Mouse (Mus musculus): ENCODE measurements around the gene Bex1. TPM values are rescaled to one million over a fixed set of nuclear protein-coding genes. Genes with fewer than 3 reads are reported as not detected.
"Not testable (repeated sequence)": the region's sequence is repeated elsewhere in the genome, so short reads cannot be mapped to it uniquely, and the experiment has no call there.

The Bex1 gene
- 86.3 and 86.5 TPM in 2 replicates for polyA plus RNA-seq (2016; fragmentation: Nextera tagmentation; extraction: Ambion mirVana)

DNA sequence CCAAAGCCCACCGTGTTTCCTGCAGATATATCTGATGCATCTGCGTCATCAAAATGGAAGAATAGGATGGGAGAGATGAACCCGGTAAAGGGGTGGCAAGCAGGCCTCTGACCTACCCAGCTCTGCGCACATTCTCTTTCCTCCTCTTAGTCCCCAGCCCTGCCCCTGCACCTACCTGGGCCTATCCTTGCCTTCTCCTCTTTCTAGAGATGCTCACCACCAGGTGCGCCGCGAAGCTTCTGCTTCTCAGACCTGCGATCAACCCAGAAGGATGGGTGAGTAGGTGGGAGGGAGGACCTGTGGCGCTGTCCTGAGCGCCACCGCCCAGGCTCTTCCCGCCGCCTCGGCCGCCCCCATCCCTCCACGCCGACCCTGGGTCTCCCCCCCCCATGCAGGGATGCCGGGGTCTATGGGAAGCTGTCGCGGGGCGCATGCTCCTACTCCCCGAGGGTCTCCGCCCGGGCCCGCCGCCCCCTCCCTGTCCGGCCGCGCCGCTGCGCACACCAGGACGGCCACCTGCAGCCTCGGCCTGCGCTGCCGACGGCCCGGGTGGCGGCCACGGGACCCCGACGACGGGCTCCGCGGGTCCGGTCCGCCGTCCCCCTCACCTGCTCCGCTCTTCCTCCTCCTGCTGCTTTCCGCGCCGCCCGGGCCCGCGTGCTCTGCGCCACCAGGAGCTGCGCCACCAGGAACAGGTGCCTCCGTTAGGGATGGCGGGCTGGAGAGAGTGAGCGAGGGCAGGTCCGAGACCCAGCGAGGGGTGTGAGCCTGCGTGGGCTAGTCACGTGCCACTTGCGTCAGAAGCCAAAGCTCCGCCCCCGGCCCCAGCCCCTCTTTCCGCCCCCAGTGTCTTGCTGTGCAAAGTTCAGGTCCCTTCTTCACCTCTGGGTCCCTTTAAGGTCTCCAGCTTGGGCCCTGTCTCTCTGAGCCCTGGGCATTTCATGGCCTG, at the start of gene Bex1, which contains the start of gene Tceal7:
Gene Bex1, minus strand, starts transcription at position 785 of the 949 bp plus-strand sequence.
Gene Tceal7, plus strand, starts transcription at position 51 of the 949 bp plus-strand sequence.
- H3K9me3 ChIP-seq, H3K4me1 ChIP-seq, H3K27ac ChIP-seq, H3K36me3 ChIP-seq, H3K27me3 ChIP-seq: not testable (repeated sequence)
- peak; percentile 69 for ATAC-seq (ENCODE audit: insufficient number of reproducible peaks, insufficient read depth, low FRiP score, low TSS enrichment)
- 29% methylated on average over 6 of the region's 67 CpGs for WGBS
- peak within 1 kb of the TSS; percentile 35 for H3K4me3 ChIP-seq
- H3K4me2 ChIP-seq (replicated peaks): peak within 1 kb of the TSS; percentile 49
- H3K9ac ChIP-seq: 0 out of 2 replicates have a peak within 1 kb of the TSS, but pooled peaks have one; percentile 15

GRCm38 (mm10) chrX:136252023-136252729, 36.9 kb upstream of the Bex1 start:
- Histone ChIP-seq H3K27me3 (no peaks in the 10 kb centered on the region), H3K4me1 (no peaks in the 10 kb centered on the region), H3K36me3 (no peaks in the 10 kb centered on the region), H3K9me3 (no peaks in the 10 kb centered on the region), H3K27ac (no peak overlapping the region), H3K4me3 (no peak overlapping the region), H3K4me2 (replicated peaks) (no peak overlapping the region), H3K9ac (no peak overlapping the region)
- 75% methylated on average over 6 of the region's 6 CpGs for WGBS
- ATAC-seq (ENCODE audit: insufficient number of reproducible peaks, insufficient read depth, low FRiP score, low TSS enrichment): no peak

DNA sequence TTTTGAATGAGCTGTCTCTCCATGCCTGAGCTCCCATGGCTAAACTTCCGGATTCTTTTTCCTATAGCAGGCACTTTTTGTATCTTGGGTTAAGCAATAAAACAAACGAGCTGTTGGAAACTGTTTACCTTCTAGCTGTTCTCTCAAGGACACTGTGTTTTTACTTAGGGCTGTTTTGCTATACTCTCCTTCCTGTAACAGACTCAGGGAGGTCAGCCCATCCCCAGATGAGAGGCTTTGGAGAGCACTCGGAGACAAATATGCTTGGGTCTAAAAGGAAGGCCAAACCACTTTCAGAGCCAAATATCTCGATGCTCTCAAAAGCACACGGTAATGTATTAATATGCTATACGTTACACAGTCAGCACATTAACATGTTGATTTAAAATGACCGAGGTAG, 34.4 kb upstream of the Bex1 start:
- 81% methylated on average over 7 of the region's 7 CpGs for WGBS
- no peak overlapping the region for H3K4me2 ChIP-seq (replicated peaks)

DNA sequence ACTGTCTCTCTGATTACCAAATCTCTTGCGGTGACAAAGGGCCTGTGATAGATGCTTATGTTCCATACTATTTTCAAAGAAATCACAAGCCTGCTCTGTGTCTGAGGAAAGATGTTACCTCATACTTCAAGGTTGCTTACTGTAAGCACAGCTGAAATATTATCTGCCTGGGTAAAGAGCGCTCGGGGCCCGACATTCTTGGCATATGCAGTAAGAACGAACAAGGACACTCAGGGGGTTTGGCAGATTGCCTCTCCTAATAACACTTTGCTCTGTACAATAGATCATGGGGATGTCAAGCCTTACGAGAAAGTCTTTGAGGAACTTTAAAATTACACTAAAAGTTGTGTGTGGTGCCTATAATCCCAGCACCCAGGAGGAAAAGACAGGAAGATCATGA, 33.5 kb upstream of the Bex1 start:
- no peak overlapping the region for H3K27ac ChIP-seq
- no peak overlapping the region for H3K9ac ChIP-seq
- 77% methylated on average over 6 of the region's 6 CpGs for WGBS
- H3K36me3 ChIP-seq: no peaks in the 10 kb centered on the region
- H3K4me2 ChIP-seq (replicated peaks): no peak overlapping the region
- no peaks in the 10 kb centered on the region for H3K4me1 ChIP-seq
- no peak for ATAC-seq (ENCODE audit: insufficient number of reproducible peaks, insufficient read depth, low FRiP score, low TSS enrichment)
- no peaks in the 10 kb centered on the region for H3K27me3 ChIP-seq
- H3K9me3 ChIP-seq: no peaks in the 10 kb centered on the region
- no peak overlapping the region for H3K4me3 ChIP-seq

More for the DNA sequence above, 34.4 kb upstream of the Bex1 start:
- ATAC-seq (ENCODE audit: insufficient number of reproducible peaks, insufficient read depth, low FRiP score, low TSS enrichment): no peak
- H3K4me3 ChIP-seq: no peak overlapping the region
- no peak overlapping the region for H3K9ac ChIP-seq
- no peaks in the 10 kb centered on the region for H3K4me1 ChIP-seq
- H3K9me3 ChIP-seq: no peaks in the 10 kb centered on the region
- H3K36me3 ChIP-seq: no peaks in the 10 kb centered on the region
- no peak overlapping the region for H3K27ac ChIP-seq
- H3K27me3 ChIP-seq: no peaks in the 10 kb centered on the region

GRCm38 (mm10) chrX:136245521-136246071, 30.3 kb upstream of the Bex1 start:
- Histone ChIP-seq H3K27me3 (no peaks in the 10 kb centered on the region), H3K9me3 (no peaks in the 10 kb centered on the region), H3K4me2 (replicated peaks) (peak overlapping the region; percentile 49), H3K4me1 (no peaks in the 10 kb centered on the region), H3K27ac (peak overlapping the region; percentile 80), H3K9ac (peak overlapping the region; percentile 73), H3K36me3 (no peaks in the 10 kb centered on the region), H3K4me3 (peak overlapping the region; percentile 53)
- WGBS: 25% methylated on average over 15 of the region's 15 CpGs
- ATAC-seq (ENCODE audit: insufficient number of reproducible peaks, insufficient read depth, low FRiP score, low TSS enrichment): peak; percentile 77

GRCm38 (mm10) chrX:136244574-136245229, 29.4 kb upstream of the Bex1 start, which contains the start of gene Tceal9:
TSS of gene Tceal9 (plus strand) at chrX:136245079.
- Histone ChIP-seq H3K4me3 (peak within 1 kb of the TSS; percentile 53), H3K36me3 (no peaks in the 10 kb centered on the region), H3K9me3 (no peaks in the 10 kb centered on the region), H3K4me2 (replicated peaks) (peak within 1 kb of the TSS; percentile 49), H3K4me1 (no peaks in the 10 kb centered on the region), H3K27me3 (no peaks in the 10 kb centered on the region), H3K9ac (peak within 1 kb of the TSS; percentile 73), H3K27ac (peak within 1 kb of the TSS; percentile 80)
- WGBS: 23% methylated on average over 20 of the region's 20 CpGs
- peak; percentile 82 for ATAC-seq (ENCODE audit: insufficient number of reproducible peaks, insufficient read depth, low FRiP score, low TSS enrichment)

DNA sequence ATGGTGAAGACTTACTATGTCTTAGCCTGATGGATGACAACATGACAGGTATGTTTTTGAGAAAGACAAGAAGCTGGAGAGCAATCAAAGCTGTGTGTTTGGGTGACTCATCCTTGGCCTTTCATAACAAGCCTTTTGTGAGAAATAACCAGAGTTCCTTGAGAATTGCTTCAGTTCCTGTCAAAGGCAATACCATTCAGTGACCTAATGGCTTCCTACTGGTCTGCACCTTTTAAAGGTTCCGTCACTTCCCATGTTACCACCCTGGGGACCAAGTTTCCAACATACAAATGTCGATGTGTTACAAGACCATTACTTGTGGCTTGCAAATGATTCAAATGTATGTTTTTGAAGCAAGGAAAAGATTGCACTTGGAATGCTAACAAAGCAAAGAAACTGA, 27.9 kb upstream of the Bex1 start:
- H3K27me3 ChIP-seq: no peaks in the 10 kb centered on the region
- no peaks in the 10 kb centered on the region for H3K9me3 ChIP-seq
- H3K36me3 ChIP-seq: no peaks in the 10 kb centered on the region
- WGBS: 81% methylated on average over 2 of the region's 2 CpGs
- ATAC-seq (ENCODE audit: insufficient number of reproducible peaks, insufficient read depth, low FRiP score, low TSS enrichment): no peak
- no peak overlapping the region for H3K4me3 ChIP-seq
- no peak overlapping the region for H3K4me2 ChIP-seq (replicated peaks)
- no peaks in the 10 kb centered on the region for H3K4me1 ChIP-seq
- H3K27ac ChIP-seq: no peak overlapping the region
- no peak overlapping the region for H3K9ac ChIP-seq

DNA sequence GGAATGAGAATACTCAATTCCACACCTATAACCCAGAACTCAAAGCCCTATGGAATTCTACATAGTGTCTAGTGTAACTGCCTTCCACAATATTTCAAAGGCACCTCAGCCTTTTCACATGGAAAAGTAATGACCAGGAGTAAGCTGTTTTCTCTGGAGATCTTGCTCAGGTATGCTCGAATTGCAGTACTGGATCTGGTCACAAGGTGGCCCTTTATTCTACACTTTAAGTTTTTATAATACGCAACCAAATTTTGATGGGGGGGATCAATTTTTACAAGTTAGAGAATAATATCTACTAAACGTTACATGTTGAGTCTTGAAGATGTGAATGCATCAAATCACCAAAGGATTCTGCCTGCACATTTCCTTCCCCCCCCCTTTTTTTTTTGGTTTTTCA, 22.8 kb upstream of the Bex1 start:
- ATAC-seq (ENCODE audit: insufficient number of reproducible peaks, insufficient read depth, low FRiP score, low TSS enrichment): no peak
- Histone ChIP-seq H3K4me3 (no peak overlapping the region), H3K4me1 (no peaks in the 10 kb centered on the region), H3K27ac (no peak overlapping the region), H3K4me2 (replicated peaks) (no peak overlapping the region), H3K9ac (no peak overlapping the region), H3K27me3 (no peaks in the 10 kb centered on the region), H3K9me3 (no peaks in the 10 kb centered on the region), H3K36me3 (no peaks in the 10 kb centered on the region)
- 51% methylated on average over 3 of the region's 3 CpGs for WGBS

GRCm38 (mm10) chrX:136227768-136228167, 12.5 kb upstream of the Bex1 start:
- H3K9me3 ChIP-seq: no peaks in the 10 kb centered on the region

DNA sequence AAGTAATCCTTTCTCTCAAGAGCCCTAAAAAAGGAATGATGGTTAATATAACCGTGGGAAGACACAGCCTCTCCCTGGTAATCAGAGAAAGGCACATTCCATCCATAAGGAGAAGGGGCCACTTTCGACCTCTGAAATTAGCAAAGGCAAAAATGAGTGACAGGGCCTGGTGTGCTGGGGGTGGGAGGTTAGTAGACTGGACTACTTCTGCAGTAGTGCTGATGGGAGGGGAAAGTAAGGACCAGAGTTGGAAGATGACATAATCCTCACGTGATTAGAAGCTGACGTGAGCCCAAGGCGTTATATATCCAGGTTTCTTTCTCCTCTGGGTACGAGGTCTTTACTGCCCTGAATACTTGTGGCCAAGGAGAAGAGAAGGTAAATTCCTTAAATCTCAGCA, 8.4 kb upstream of the Bex1 start:
- no peak for ATAC-seq (ENCODE audit: insufficient number of reproducible peaks, insufficient read depth, low FRiP score, low TSS enrichment)

More at GRCm38 (mm10) chrX:136227768-136228167, 12.5 kb upstream of the Bex1 start:
- H3K27me3 ChIP-seq: no peaks in the 10 kb centered on the region
- no peak overlapping the region for H3K9ac ChIP-seq
- no peaks in the 10 kb centered on the region for H3K36me3 ChIP-seq
- no peak overlapping the region for H3K27ac ChIP-seq
- H3K4me2 ChIP-seq (replicated peaks): no peak overlapping the region
- no peak for ATAC-seq (ENCODE audit: insufficient number of reproducible peaks, insufficient read depth, low FRiP score, low TSS enrichment)
- H3K4me3 ChIP-seq: no peak overlapping the region
- WGBS: 66% methylated on average over 5 of the region's 5 CpGs
- no peaks in the 10 kb centered on the region for H3K4me1 ChIP-seq

GRCm38 (mm10) chrX:136216303-136216702, 990 bp upstream of the Bex1 start:
- no peak overlapping the region for H3K4me2 ChIP-seq (replicated peaks)
- no peaks in the 10 kb centered on the region for H3K27me3 ChIP-seq
- H3K36me3 ChIP-seq: no peaks in the 10 kb centered on the region
- H3K4me3 ChIP-seq: no peak overlapping the region
- no peak for ATAC-seq (ENCODE audit: insufficient number of reproducible peaks, insufficient read depth, low FRiP score, low TSS enrichment)
- no peak overlapping the region for H3K9ac ChIP-seq
- no peaks in the 10 kb centered on the region for H3K4me1 ChIP-seq
- H3K9me3 ChIP-seq: no peaks in the 10 kb centered on the region
- 45% methylated on average over 1 of the region's 1 CpGs for WGBS
- no peak overlapping the region for H3K27ac ChIP-seq

More for the DNA sequence above, 8.4 kb upstream of the Bex1 start:
- H3K9me3 ChIP-seq: no peaks in the 10 kb centered on the region
- 72% methylated on average over 6 of the region's 6 CpGs for WGBS
- no peak overlapping the region for H3K4me3 ChIP-seq
- no peaks in the 10 kb centered on the region for H3K36me3 ChIP-seq
- H3K4me2 ChIP-seq (replicated peaks): no peak overlapping the region
- H3K9ac ChIP-seq: no peak overlapping the region
- H3K27me3 ChIP-seq: no peaks in the 10 kb centered on the region
- no peaks in the 10 kb centered on the region for H3K4me1 ChIP-seq
- H3K27ac ChIP-seq: no peak overlapping the region

All from embryonic facial prominence, embryonic 12.5 days (tissue).